Mouse (Mus musculus): Measurements from ENCODE around the gene Kantr.
"Not testable (repeated sequence)": the region's sequence is repeated elsewhere in the genome, so short reads cannot be mapped to it uniquely, and the experiment has no call there.

The Kantr gene

DNA sequence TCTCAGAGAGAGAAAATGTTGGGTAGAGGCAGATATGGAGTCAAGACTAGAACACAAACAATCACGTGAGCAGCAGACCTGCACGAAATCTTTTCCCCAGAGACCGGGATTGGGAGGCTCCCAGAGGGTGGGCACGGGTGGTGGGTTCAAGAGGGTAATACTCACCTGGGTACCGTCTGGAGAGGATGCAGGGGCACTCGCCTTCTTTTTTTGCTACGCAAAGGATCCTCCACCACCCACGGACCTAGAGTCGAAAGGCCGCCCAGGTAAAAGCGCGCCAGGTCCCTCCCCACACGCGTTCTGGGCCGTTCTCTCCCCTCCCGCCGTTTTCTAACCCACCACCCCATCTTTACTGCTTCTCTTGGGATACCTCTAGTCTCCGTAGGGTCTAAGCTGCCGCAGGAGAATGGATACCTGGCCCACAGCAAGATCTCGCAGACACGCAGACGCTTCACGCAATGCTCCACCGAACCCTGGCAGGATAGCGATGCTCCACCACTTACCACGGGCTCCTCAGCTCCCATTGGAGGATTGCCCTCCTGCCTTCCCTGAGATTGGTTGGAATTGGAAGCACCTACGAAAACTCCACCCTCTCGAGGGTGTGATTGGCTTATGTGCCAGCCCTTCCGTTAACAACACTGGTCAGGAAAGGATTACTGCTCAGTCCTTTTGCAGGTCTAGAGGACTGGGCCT, at the start of gene Kantr:
Gene Kantr, minus strand, starts transcription at position 500 of the 693 bp plus-strand sequence.
- peak; percentile 75 for DNase-seq (ENCODE audit: low spot score)

DNA sequence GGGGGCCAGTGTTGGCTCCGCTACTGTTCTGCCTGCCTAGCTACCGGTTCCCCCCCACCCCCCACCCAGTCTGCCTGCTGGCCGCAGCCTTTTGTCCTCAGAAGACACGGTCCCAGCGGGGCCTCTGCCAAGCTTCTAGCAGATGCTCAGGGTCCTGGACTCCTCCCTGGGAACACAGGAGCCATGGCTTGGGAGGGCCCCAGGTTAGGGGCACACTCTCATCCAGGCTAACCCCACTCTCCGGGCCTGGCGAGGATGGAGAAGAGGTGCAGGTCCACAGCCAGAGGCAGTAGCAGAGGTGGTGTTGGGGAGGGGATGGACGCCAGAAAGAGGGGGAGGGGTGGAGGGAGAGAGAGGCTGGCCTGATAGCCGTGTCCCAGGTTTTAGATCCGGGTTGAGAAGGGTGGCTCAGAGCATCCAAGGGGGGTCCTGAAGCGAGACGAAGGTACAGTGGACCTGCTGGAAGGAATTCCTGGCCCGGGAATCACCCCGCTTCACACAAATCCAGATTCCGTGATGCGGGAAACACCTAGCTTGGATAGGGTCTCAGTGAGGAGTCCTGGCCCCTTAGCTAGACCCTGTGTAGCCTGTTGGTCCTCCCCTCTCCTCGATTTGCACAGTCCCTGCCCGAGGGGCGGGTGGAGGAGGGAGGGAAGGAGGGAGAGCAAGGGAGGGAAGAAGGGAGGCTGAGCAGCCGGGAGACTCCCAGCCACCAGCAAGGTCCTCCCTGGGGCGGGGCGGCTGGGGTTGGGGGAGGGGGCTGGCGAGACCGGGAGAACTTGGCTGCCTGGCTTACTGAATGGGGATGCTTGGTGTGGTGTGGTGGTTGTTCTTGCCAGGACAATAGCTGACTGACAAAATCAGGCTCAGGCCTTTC, 41.3 kb upstream of the Kantr start, which contains the start of gene Gpr173:
Gene Gpr173, minus strand, starts transcription at position 308 of the 877 bp plus-strand sequence.
- DNase-seq (ENCODE audit: low spot score): peak; percentile 49

DNA sequence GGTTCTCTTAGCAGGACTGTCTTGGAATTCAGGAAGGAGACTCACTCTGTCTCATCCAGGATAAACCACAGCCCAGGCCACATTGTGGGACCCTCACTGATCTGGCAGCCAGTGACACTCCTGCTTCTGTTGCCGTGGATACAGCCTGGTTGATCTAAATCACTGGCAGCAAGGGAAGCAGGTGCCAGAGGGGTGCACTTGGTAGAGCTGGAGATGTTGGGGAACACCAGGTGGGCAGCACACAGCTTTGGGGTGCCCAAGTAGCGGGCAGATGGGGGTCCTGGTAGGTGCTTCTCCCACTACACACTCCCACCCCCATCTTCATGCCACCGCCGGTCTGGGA, 40.7 kb upstream of the Kantr start:
- no peak for DNase-seq (ENCODE audit: low spot score)

DNA sequence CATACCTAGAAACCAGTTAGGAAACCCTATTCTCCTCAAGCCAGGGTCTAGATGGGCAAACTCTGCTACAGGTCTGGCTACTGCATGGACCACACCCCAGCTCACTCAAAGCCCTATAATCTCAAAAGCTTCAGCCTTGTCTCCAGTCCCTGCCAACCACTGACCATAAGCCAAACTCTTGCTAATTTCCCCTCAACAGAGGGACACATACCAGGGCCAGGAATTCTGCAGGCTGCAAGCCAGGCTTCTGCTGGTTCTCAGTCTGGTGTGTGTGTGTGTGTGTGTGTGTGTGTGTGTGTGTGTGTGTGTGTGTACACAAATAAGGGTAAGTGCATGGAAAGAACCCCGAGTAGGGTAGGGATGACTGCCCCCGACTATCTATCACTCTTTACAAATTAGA, 39.1 kb upstream of the Kantr start:
- no peak for DNase-seq (ENCODE audit: low spot score)

DNA sequence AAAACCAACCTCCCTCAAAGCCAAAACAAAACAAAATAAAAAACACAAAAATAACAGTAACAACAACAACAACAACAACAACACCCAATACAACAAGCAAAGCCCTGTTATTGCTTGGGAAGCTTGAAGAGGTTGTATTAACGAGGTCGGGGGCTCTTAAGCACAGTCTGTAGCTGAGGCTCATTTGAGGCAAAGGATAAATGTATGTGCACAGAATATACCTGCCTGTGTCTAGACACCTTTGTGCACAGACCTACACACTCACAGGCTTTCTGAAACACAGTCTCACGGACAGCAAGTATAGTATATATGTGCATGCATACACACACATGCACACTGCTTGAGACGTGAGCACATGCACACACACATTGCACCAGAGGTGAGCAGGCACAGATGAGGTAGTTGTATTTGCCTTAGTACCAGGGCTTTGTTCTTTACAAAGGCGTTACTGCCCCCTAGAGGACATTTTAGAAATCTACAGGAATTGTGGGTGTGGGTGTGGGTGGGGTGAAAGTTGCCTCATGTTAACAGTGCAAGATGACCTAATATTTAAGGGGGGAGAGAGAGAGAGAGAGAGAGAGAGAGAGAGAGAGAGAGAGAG, 25.4 kb upstream of the Kantr start:
- DNase-seq (ENCODE audit: low spot score): no peak

DNA sequence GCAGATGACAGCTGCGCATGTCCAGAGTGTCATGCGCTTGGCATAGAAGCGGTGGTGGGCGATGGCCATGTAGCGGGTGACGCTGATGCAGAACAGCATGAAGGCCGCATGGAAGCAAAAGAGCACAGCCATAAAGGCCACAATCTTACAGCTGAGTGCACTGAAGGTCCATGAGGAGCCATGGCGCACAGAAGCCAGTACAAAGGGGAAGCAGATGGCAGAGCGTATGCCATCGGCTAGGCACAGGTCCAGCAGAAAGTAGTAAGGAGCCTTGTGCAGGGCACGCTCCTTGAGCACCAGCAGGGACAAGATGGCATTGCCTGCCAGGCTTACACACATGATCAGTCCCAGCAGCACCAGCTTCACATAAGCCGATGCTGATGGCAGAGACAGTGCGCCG, 19.7 kb upstream of the Kantr start:
- DNase-seq (ENCODE audit: low spot score): no peak

DNA sequence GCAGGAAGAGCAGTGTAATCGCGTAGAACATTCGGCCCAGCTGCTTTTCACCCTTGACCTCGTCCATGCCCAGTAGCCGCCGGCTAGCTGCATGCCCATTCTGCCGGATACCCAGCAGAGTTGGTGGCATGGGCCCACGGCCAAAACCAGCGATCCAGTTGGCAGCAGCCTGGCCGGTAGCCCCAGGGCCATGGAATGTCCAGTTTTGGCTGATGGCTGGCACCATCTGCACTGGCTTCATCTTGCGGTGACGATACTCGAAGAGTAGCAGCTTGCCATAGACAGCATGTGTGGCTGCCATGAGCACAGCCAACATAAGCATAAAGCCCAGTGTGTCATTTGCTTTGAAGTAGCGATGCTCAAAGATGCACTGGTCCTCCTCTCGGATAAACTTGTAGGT, 19.3 kb upstream of the Kantr start:
- DNase-seq (ENCODE audit: low spot score): no peak

DNA sequence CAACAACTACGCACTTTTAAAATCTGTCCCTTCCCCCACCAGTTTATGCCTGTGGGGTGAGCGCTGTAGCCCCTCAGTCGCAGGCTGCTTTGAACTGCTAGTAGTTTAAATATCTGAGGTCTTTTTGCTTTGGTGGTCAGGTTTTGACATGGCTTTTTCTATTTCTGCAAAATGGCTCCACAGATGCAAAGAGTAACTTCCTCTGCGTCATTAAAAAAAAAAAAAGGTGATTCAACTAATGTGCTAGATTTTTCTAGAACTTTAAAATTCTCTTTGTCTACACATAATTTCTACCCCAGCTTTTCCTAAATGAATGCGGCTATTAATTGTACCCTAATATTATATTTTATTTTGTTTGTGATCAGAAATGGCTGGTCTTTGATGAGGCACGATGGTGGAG, 15.6 kb upstream of the Kantr start:
- DNase-seq (ENCODE audit: low spot score): no peak

DNA sequence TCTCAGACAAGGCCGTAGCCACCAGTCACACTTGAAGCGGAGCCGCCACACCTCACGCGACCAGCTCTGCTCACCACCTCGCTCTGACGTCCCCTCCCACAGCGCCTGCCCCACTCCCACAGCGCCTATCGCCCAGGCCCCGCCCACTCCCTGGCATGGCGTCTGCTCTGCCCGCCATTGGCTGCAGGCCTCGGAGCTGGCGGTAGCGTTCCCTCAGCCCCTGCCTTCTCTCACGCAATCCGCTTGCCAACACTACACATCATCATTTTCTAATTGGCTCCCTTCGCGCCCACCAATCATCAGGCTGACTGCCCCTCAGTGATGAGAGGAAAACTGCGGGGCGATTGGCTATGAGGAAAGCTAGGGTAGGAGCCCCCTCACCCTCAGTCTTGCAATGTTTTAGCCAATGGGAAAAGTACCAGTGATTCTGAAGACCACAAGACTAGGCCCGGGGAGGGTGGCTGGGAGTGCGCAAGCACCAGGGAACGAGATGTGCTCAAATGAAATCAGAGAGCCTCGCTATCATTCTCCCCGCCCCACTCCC, 15.1 kb upstream of the Kantr start, which contains the start of gene Tspyl2:
Gene Tspyl2, minus strand, starts transcription at position 68 of the 544 bp plus-strand sequence.
- peak; percentile 93 for DNase-seq (ENCODE audit: low spot score)

DNA sequence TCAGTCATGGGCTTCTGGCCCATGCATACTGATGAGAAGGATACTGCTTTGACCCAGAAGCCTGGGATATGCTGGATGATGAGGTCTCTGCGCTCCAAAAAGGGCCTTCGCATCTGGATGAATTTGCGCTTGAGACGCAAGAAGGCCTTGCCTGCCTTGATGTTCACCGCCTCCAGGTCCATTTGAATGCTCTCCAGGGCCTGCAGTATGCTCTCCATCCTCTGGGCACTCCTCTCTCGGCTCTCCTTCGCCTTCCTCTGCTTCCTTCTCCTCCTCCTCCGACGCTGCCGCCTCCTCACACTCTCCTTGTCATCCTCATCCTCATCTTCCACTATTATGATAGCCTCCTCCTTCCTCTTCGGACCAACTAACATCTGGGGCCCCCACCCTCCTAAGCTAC, 14.2 kb upstream of the Kantr start:
- no peak for DNase-seq (ENCODE audit: low spot score)

DNA sequence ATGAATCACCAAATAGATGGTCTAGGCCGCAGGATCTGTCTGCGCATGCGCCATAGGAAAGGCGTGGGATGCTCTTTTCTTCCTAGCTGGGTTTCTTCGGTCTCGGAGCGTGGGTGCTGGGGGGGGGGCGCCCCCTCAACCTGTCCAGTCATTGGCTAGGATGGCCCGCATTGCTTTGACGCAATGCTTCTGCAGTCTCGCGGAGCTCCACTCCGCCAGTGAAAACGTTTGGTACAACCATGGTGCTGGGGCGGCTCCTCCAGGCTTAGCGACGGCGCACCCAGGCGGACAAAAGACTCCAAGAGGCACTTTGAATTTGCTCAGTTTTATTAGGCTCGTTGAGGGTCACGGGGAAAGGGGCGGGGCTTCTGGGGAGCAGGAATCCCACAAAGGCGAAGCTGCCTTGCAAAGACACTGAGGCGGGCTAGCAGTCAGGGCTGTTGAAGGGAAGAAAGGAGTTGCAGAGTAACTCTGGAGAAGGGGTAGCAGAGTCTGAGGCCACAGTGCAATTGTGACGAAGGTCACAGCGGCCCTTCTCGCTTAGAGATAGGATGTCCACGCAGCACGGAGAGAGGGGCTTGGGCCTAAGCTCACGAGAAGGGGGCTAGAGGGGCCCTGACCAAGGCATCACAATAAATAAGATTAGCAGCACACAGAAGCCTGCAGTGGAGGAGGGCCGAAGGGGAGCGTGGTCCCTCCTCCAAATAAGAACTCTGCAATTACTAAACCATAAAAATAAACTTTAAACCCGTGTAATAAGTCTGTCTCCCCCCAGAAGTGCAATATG, 9.4 kb upstream of the Kantr start:
- peak; percentile 91 for DNase-seq (ENCODE audit: low spot score)

DNA sequence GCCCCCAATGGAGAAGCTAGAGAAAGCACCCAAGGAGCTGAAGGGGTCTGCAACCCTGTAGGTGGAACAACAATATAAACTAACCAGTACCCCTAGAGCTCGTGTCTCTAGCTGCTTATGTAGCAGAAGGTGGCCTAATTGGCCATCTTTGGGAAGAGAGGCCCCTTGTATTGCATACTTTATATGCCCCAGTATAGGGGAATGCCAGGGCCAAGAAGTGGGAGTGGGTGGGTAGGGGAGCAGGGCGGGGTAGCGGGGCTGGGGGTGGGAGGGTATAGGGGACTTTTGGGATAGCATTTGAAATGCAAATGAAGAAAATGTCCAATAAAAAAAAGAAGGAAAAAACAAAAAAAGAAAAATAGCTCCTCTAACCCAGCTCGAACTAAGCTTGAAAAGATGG, 8.8 kb upstream of the Kantr start:
- not testable (repeated sequence) for DNase-seq (ENCODE audit: low spot score)

DNA sequence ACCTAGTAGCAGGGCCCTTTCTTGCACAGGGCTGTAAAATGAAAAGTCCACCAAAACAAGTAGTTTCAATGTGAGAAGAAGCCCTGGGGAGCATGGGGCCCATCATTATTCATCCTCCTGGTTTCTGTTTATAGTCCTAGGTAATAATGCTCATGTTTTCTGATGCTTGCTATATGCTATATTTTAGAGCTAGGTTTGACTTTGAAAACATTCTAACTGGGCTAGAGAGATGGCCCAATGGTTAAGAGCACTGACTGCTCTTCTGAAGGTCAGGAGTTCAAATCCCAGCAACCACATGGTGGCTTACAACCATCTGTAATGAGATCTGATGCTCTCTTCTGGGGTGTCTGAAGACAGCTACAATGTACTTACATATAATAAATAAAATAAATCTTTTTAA, 2.1 kb upstream of the Kantr start:
- not testable (repeated sequence) for DNase-seq (ENCODE audit: low spot score)

DNA sequence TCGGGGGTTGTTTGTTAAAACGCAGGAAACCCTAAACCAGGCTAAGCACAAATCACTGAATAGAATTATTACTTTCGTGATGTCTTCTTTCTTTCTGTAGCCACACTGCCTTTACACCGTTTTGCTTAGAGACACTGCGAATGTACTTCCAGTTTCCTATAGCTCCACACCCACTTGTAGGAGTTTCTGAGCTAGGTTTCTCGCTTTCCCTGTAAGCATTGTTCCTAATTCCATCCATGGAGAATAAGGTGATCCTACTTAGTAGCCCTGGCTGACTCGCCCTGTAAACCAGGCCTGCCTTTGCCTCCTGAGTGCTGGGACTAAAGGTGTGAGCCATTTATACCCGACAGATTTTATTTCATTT, 376 bp upstream of the Kantr start:
- DNase-seq (ENCODE audit: low spot score): no peak

DNA sequence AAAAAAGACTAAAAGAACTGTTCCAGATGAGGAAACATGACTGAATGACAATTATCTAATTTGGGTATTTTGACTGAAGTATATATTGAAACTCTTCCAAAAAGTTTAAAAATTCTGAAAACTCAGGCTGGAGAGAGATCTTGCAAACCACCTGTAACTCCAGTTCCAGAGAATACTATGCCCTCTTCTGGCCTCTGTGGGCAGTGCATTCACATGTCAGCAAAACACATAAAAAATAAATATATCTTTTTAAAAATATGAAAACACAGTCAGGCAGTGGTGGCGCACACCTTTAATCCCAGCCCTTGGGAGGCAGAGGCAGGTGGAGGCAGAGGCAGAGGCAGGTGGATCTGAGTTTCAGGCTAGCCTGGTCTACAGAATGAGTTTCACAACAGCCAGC, 3.7 kb downstream of the Kantr start:
- DNase-seq (ENCODE audit: low spot score): no peak

DNA sequence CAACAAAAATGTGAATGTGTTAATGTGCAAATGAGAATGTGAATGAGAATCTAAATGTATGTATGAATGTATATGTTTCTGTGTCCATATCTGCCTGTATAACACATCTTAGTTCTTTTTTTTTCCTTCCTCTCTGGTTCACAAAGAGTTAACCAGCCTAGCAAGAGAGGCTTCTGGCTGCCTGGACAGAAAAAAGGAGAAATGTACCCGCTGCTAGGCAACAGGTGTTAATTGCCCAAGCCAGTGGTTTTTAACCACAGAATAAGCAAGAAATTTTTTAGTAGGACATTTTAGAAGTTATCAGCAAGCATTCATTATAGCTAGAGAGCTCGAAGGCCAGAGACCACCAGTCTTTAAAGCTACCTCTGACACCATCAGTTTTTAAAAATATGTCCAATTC, 4.5 kb downstream of the Kantr start:
- DNase-seq (ENCODE audit: low spot score): no peak

DNA sequence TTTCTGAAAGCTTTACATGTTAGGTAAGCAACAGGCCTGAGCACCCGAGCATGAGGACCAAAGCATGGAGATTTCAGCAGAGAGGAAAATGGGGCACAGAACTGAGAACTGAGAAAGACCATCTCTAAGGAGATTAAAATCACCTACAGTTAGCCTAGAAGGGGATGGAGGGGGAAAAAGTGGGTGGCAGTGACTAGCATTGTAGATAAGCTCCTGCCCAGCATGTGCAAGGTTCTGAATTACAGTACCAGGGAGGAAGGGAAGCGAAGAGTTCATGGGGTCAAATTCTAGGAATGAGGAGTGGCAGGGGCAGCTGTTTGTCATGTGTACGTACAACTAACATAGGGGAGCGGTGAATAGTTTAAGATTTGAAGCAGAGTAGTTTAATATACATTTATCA, 6.8 kb downstream of the Kantr start:
- DNase-seq (ENCODE audit: low spot score): no peak

DNA sequence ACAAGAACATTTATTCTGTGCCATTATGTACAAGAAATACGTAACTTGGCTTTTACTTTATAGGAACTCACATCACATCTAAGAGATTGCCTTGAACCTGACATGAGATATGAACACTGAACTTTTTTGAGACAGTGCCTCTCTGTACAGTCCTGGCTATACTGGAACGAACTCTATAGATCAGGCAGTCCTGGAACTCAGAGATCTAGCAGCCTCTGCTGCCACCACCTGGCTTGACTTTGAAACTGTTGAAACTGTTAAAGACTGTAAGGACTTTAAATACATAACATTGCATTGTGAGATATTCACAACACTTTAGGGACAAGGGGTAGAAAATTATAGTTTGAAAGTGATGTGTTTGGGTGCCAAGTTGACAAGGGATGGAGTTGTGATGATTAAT, 19.4 kb downstream of the Kantr start:
- peak; percentile 6 for DNase-seq (ENCODE audit: low spot score)

DNA sequence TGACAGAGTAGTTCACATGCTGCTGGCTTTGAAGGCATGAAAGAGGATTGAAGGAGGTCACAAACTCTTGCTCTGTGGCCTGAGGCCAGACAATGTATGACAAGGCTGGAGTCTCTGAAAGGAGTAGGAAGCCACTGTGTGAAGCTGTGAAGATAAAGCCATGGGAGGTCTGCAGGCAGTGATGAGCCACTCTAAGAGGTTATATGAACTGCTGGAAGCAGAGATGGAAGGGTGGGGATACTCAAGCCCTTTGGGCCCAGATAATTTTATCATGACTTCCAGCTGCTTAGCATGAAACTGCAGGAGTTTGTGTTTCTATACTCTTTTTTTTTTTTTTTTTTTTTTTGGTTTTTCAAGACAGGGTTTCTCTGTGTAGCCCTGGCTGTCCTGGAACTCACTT, 19.9 kb downstream of the Kantr start:
- DNase-seq (ENCODE audit: low spot score): no peak

DNA sequence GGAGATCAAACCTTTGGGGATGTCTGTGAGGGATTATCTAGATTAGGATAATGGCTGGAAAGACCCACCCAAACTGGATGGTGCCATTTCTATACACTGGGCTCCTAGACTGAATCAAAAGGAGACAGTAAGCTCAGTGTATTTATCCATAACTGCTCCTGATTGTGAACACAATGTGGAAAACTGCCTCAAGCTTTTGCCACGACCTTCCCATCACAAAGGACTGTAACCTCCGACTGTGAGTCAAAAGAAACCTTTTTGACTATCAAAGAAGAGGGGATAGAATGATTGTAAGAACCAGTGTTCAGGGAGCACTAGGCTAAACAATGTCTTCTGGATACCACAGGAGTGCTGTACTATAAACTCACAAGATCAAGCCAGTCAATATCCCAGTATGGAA, 21.1 kb downstream of the Kantr start:
- DNase-seq (ENCODE audit: low spot score): no peak

DNA sequence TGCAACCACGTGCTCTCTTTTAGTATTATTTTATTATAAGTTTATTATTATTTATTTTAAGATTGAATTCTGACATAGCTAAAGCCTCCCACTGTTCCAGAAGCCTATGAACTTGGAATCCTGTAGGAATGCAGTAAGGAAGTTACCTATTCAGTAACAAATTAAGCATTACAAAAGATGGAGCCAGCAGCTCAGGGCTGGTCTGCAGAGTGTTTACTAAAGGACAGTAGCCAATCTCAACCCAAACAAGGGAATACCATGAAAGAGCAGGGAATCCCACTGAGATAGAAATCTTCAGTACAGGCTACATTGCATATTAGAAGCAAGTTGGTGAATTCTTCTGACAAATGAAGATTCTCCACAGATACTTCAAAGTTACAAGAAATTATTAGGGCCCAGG, 40.3 kb downstream of the Kantr start:
- not testable (repeated sequence) for DNase-seq (ENCODE audit: low spot score)

DNA sequence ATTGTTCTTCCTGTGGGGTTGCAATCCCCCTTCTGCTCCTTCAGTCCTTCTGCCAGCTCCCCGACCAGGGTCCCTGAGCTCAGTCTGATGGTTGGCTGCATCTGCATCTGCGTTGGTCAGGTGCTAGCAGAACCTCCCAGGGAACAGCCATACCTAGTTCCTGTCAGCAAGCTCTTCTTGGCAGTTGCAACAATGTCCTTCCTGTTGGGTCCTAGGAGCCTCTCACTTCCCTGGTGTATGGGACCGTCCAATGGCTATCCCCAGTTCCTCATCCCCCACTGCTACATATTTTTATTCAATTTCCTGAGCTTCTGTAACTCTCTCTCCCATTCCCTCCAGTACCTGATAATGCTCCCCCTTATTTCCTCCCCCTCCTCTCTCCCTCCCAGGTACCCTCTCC, 42.5 kb downstream of the Kantr start:
- no peak for DNase-seq (ENCODE audit: low spot score)
